Mouse (Mus musculus): ENCODE results near the gene Bsn. TPM values are rescaled to one million over a fixed set of nuclear protein-coding genes. Genes with fewer than 3 reads are reported as not detected.

Gene Bsn
- total RNA-seq, 2 experiments from 2014 or later: 3.2 to 4.3 TPM

DNA sequence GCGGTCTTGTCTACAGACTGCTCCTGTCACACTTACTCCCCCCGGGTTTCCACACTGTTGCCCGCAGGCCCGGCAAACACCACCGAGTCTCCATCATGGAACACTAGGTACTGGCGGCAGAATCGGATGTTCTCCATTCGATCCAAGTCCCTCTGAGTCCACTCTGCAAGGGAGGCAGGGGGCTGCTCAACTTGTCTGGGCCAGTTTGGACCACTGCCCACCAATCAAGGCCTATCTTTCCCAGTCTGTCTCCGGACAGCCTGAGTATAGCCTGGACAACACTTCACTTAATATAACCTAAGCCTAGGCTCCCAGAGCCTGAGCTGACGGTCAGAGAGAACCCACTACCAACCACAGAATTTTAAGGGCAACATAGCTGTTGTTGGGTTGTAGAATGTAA, 96.6 kb downstream of the Bsn start:
- DNase-seq: no peak

DNA sequence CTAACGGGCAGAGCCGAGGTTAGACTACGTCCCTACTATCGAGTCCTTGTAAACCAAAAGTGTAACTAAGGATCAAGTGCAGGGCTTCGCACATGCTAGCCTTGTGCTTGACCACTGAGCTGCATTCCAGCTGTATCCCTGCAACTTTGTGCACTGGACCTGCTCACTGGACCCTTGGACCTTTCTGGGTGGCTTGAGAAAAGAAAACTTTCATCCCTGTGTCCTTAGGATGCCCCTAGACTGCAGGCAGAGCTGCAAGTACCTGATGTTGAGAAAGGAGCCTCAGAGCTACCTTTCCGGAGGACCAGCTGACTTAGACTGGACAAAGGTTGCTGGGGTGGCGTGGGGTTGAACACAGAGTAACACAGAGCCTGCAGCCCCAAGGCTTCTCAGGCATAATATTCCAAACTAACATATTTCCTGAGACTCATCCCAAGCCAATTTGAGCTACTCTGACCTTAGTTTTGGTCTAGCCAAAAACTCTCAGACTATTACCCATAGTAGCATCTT, 99.5 kb downstream of the Bsn start:
- no peak for DNase-seq

GRCm38 (mm10) chr9:108085261-108085660, 104.9 kb downstream of the Bsn start:
- DNase-seq: no peak

GRCm38 (mm10) chr9:108083561-108083960, 106.6 kb downstream of the Bsn start:
- DNase-seq: no peak

DNA sequence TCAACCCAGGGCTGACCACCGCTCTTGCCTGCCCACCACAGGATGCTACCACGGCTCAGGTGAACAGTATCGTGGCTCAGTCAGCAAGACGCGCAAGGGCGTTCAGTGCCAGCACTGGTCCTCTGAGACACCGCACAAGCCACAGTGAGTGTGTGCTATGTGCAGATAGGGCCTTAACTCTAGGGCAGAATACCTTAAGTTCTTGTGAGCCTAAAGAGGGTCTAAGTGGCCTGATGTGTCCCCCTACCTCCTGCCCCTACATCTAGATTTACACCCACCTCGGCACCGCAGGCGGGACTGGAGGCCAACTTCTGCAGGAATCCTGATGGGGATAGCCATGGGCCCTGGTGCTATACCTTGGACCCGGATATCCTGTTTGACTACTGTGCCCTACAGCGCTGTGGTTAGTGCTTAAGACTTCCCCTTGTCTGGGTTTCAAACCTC, 107.2 kb downstream of the Bsn start, which contains the start of gene Rnf123:
Gene Rnf123, minus strand, starts transcription at position 359 of the 444 bp plus-strand sequence.
- no peak for DNase-seq

DNA sequence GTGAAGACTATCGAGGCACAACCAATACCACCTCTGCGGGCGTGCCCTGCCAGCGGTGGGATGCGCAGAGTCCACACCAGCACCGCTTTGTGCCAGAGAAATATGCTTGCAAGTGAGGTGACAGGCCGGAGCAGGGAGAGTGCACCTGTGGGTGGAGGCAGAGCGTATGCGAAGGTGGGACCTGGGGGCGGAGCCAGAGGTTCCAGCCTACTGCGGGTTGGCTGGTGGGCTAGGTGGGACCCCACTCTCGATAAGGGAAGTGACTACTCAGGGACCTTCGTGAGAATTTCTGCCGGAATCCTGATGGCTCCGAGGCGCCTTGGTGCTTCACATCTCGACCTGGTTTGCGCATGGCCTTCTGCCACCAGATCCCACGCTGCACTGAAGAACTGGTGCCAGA, 107.6 kb downstream of the Bsn start:
- DNase-seq: no peak

DNA sequence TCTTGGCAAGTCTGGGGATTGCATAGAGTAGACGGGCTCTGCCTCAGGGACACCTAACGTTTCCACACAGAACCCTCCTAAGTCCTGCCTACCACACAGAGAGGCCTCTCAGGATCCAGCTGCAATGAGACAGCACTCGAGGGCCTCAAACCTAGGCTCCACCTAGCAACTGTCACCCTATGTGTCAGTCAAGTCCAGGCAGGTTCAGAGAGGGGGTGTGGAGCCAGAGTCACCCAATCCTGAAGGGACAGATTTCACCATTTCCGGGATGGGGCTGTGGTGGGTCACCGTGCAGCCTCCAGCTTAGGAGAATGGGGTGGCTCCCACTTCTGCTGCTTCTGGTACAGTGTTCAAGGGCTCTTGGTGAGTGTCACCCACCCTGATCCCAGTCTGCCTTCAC, 110.0 kb downstream of the Bsn start, which contains the start of gene Mst1:
Gene Mst1, plus strand, starts transcription at position 269 of the 400 bp plus-strand sequence.
- no peak for DNase-seq

- DNase-seq: no peak
These were observed 116.8 kb downstream of the Bsn start for GRCm38 (mm10) chr9:108073141-108073930.

DNA sequence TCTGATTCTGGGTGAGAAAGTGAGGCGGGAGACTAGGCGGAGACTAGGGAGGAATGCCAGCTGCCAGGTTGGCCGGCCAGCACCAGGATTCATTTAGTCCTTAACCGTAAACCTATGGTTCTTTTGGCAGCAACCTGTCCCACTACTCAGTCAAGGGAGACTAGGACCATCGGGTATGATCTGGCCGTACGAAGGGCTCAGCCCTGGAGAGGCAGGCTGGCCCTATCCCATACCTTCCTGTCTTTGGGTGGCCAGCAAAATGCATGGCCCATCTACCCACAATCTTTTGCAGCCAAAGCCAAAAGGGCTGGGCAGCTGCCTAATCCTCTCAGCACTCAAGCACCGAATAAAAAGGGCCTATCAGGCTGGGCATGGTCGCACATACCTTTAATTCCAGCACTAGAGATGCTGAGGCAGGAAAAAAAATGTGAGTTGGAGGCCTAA, 117.7 kb downstream of the Bsn start:
- no peak for DNase-seq

- no peak for DNase-seq
These were observed 118.4 kb downstream of the Bsn start for GRCm38 (mm10) chr9:108071801-108072200.

GRCm38 (mm10) chr9:108069529-108069928, 120.7 kb downstream of the Bsn start:
- DNase-seq: no peak

DNA sequence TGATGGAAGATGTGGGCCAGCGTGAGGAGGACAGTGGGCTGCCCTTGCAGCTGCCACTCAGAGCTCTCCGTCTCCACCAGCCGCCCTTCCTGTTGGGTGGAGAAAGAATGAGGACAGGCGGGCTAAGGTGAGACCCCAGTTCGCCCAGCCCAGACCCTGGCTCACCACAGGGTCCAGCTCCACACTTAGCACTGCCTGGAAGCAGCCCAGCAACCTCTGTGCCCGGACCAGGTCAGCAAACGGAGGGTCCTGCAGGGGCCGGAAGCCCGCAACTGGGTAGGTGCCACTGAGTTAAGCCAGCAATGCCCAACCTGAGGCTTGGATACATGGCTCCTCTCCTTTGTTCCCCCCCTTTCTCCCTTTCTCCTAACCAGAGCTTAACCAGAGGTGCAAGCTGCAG, 121.2 kb downstream of the Bsn start:
- no peak for DNase-seq

GRCm38 (mm10) chr9:108067900-108068299, 122.3 kb downstream of the Bsn start:
- peak; percentile 81 to 84 for DNase-seq

- no peak for DNase-seq
These were observed 123.0 kb downstream of the Bsn start for GRCm38 (mm10) chr9:108067199-108067598.

DNA sequence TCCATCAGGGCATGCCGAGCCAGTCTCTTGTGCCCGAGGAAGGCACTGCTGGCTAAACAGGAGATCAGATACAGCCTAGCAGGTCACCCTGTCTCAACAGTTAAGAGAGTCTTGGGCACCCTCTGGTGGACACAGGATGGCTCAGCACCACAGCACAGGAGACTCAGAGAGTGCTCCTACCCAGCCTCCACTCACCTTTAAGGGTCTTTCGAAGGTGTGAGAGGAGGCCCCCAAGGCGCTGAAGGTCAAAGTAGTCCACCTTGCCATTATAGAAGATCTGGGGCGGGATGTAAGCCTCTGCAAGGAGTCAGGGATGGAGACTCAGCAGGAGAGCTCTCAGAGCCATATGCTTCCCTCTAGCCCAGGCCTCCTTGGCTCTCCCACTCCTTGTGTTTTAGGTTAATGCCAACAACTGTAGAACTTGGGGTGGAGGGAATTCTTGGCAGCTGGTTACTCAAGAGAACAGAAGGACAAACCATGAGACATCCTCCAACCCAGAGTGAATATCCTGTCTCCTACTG, 124.6 kb downstream of the Bsn start:
- peak; percentile 76 for DNase-seq

GRCm38 (mm10) chr9:108063361-108063760, 126.8 kb downstream of the Bsn start:
- DNase-seq: peak in 1 of 2 experiments; percentile 1

DNA sequence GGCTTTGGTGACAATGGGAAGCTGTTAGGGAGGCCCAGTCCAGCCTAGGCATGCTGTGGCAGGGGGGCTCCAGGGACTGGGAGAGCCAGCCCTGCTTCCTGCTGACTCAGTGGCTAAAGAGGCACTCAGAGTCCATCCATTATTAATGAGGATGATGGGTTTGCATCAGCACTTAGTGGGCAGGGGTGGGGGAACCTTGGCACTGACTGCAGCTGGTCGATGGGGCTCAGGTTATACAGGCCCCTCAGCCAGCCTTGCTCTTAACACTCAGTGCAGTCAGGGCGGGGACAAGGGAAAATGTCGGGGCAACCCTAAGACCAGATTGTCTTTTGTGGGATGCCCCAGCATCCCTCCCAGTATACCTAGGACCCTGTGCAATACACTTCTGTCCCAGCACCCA, 128.0 kb downstream of the Bsn start:
- DNase-seq: no peak

DNA sequence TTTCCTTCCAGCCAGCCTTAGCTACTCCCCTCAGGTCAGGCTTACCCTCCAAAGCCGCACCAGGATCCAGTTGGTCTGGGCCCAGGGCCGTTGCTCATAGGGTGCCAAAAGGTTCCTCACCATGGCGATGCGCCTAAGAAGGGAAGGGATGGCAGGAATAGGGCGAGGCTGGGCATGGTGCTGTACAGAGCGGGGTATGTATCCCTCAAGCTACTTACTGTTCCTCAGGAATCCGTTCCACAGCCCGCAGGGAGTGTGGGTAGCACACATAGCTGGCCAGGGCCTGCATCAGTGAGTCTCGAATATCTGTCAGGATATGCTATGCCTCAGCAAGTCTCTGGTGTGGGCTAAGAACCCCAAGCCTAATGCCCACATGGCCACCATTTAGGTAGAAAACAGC, 131.9 kb downstream of the Bsn start:
- DNase-seq: no peak

GRCm38 (mm10) chr9:108057262-108057562, 133.0 kb downstream of the Bsn start:
- peak; percentile 71 to 84 for DNase-seq

DNA sequence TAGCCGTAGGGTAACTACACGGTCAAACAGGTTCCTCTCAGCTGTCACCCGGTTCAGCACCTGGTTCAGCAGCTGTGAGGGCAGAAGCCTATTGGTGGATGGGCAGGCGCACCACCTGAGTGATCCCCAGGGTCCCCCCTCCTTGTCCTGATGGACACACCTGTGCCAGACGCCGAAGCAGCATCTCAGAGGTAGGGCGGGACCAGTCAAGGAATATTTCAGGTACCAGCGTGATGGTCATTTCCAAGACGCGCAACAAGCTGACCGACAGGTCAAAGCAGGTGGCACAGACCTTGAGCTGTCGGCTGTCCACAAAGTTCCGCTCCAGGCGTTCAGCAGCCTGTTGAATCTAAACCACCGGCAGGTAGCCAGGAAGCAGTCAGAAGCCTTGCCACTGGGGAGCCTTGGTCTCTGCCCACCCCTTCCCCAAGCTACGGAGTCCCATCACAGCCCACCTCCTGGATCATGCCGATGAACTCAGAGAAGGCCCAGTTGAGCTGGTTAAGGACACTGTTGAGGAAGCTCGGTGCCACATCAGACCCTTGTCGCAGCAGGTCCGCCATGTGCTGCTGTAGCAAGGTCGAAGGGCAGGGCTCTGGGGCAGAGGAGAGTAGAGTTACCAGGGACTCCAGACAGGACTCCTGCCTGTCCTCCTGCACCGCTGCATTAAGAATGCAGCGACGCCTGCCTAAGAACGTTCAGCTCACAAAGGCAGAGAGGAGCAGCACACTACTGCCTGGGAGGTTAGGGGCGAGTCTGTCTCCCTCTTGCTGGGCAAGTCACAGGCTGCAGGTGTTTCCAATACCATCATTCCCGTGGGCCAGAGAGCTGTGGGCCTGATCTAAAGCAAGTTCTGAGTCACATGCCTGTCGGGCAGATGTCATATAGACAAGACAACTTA, 133.6 kb downstream of the Bsn start:
- no peak for DNase-seq

GRCm38 (mm10) chr9:108055661-108056237, 134.4 kb downstream of the Bsn start:
- no peak for DNase-seq

- DNase-seq: no peak
These were observed 135.1 kb downstream of the Bsn start for GRCm38 (mm10) chr9:108055061-108055460.
